Mouse (Mus musculus) monocyte, adult 2 months (primary cell): ENCODE results near the gene Tedc1.
A peak's percentile ranks its signal among the peaks of the same experiment; 100 is the strongest.

Source experiments
- DNase-seq, 2 experiments: peaks; one replicate each; pipeline ENCODE4 v3.0.0; 2022; ENCODE audit warnings: low spot score in 2 of 2, low read depth in 1 of 2

Tedc1 gene

GRCm38 (mm10) chr12:113138901-113139864 is 17.0 kb upstream of the Tedc1 start:
- DNase-seq, result no peak

GRCm38 (mm10) chr12:113139908-113140615 is 16.2 kb upstream of the Tedc1 start, which contains the start of gene Crip2:
Gene Crip2, plus strand, starts transcription at chr12:113140236.
- DNase-seq, result peak in 1 of 2 experiments; percentile 73

GRCm38 (mm10) chr12:113140616-113141411 is 15.4 kb upstream of the Tedc1 start:
- no peak for DNase-seq

- no peak for DNase-seq
Measured at GRCm38 (mm10) chr12:113141531-113141973, 14.7 kb upstream of the Tedc1 start.

GRCm38 (mm10) chr12:113142021-113142975 is 13.9 kb upstream of the Tedc1 start:
- no peak for DNase-seq

- no peak for DNase-seq
Measured at GRCm38 (mm10) chr12:113143164-113143563, 13.1 kb upstream of the Tedc1 start.

GRCm38 (mm10) chr12:113144001-113144756 is 12.0 kb upstream of the Tedc1 start:
- no peak for DNase-seq

GRCm38 (mm10) chr12:113144886-113145285 is 11.3 kb upstream of the Tedc1 start:
- DNase-seq, result no peak

- no peak for DNase-seq
Measured at GRCm38 (mm10) chr12:113145591-113145990, 10.6 kb upstream of the Tedc1 start.

GRCm38 (mm10) chr12:113146112-113147057 is 9.8 kb upstream of the Tedc1 start, which contains the start of gene Crip1:
Gene Crip1, plus strand, starts transcription at chr12:113146316.
- DNase-seq, result peak; percentile 85 to 92

GRCm38 (mm10) chr12:113147481-113147880 is 8.7 kb upstream of the Tedc1 start:
- no peak for DNase-seq

- DNase-seq, result no peak
Measured at GRCm38 (mm10) chr12:113148381-113149035, 7.7 kb upstream of the Tedc1 start.

- DNase-seq, result no peak
Measured at GRCm38 (mm10) chr12:113149341-113149740, 6.9 kb upstream of the Tedc1 start.

GRCm38 (mm10) chr12:113149896-113150295 is 6.3 kb upstream of the Tedc1 start:
- DNase-seq, result no peak

- DNase-seq, result no peak
Measured at GRCm38 (mm10) chr12:113150591-113150990, 5.6 kb upstream of the Tedc1 start.

- no peak for DNase-seq
Measured at GRCm38 (mm10) chr12:113151046-113151445, 5.2 kb upstream of the Tedc1 start.

- DNase-seq, result peak in 1 of 2 experiments; percentile 50
Measured at GRCm38 (mm10) chr12:113151661-113152271, 4.5 kb upstream of the Tedc1 start.
